Mouse (Mus musculus): ENCODE data around the gene Prkn.

- no peak for TF ChIP-seq CTCF (IDR thresholded peaks at IDR 0.05; ENCODE audit: extremely low read depth, insufficient read length, insufficient replicate concordance, low read depth, low read length)
- no peak for TF ChIP-seq POLR2A (IDR thresholded peaks at IDR 0.05; ENCODE audit: low read depth, low read length)
Measured at GRCm38 (mm10) chr17:11844436-11844835, 1004.3 kb downstream of the Prkn start.

Data from small intestine, adult 2 months (tissue).